Mouse (Mus musculus): ENCODE measurements around the gene Fgf14. TPM values are rescaled to one million over a fixed set of nuclear protein-coding genes. Genes with fewer than 3 reads are reported as not detected.
"Not testable (repeated sequence)": the region's sequence is repeated elsewhere in the genome, so short reads cannot be mapped to it uniquely, and the experiment has no call there.

Fgf14 gene
- polyA plus RNA-seq, 1 experiment from 2014 or later, result 31.9 TPM

DNA sequence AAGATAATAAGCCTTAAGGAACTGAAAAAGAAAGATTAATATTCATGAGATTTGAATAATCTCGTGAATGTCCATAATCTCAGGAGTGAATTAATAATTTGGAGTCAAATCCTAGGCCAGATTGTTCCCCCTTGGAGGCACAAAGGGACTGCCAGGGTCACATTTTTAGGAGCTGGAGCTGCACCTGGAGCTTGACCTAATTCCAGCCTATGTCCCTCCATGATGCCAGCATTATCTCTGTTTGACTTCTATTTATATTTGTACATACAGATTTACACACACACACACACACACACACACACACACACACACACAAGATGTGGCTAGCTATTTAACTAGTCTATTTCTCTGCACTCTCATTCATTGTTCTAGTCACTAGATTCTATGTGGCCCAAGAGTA, 100.4 kb downstream of the Fgf14 start:
- no peak overlapping the region for H3K9ac ChIP-seq
- no peak overlapping the region for H3K4me3 ChIP-seq
- H3K9me3 ChIP-seq, result no peaks in the 10 kb centered on the region
- H3K4me2 ChIP-seq, result no peak overlapping the region
- no peak overlapping the region for H3K27ac ChIP-seq (replicated peaks)
- no peaks in the 10 kb centered on the region for H3K4me1 ChIP-seq (replicated peaks)
- no peaks in the 10 kb centered on the region for H3K27me3 ChIP-seq
- ATAC-seq (ENCODE audit: low FRiP score, low read depth), result no peak
- 73% methylated on average over 1 of the region's 1 CpGs for WGBS
- no peaks in the 10 kb centered on the region for H3K36me3 ChIP-seq

GRCm38 (mm10) chr14:124575130-124575885, 101.6 kb downstream of the Fgf14 start:
- no peak overlapping the region for H3K9ac ChIP-seq
- no peaks in the 10 kb centered on the region for H3K4me1 ChIP-seq (replicated peaks)
- H3K27ac ChIP-seq (replicated peaks), result no peak overlapping the region
- H3K9me3 ChIP-seq, result no peaks in the 10 kb centered on the region
- WGBS, result 83% methylated on average over 1 of the region's 1 CpGs
- no peak for ATAC-seq (ENCODE audit: low FRiP score, low read depth)
- no peak overlapping the region for H3K4me2 ChIP-seq
- no peaks in the 10 kb centered on the region for H3K27me3 ChIP-seq
- no peaks in the 10 kb centered on the region for H3K36me3 ChIP-seq
- no peak overlapping the region for H3K4me3 ChIP-seq

GRCm38 (mm10) chr14:124566445-124566844, 110.5 kb downstream of the Fgf14 start:
- no peak for ATAC-seq (ENCODE audit: low FRiP score, low read depth)
- 81% methylated on average over 1 of the region's 1 CpGs for WGBS
- H3K27me3 ChIP-seq, result no peaks in the 10 kb centered on the region
- H3K4me3 ChIP-seq, result no peak overlapping the region
- H3K4me2 ChIP-seq, result no peak overlapping the region
- no peak overlapping the region for H3K27ac ChIP-seq (replicated peaks)
- no peaks in the 10 kb centered on the region for H3K4me1 ChIP-seq (replicated peaks)
- H3K9me3 ChIP-seq, result no peaks in the 10 kb centered on the region
- H3K36me3 ChIP-seq, result no peaks in the 10 kb centered on the region
- H3K9ac ChIP-seq, result no peak overlapping the region

GRCm38 (mm10) chr14:124561544-124561943, 115.4 kb downstream of the Fgf14 start:
- Histone ChIP-seq H3K36me3 (no peaks in the 10 kb centered on the region), H3K27me3 (no peaks in the 10 kb centered on the region), H3K9ac (no peak overlapping the region), H3K4me3 (no peak overlapping the region), H3K4me1 (replicated peaks) (no peaks in the 10 kb centered on the region), H3K27ac (replicated peaks) (no peak overlapping the region), H3K9me3 (no peaks in the 10 kb centered on the region), H3K4me2 (no peak overlapping the region)
- ATAC-seq (ENCODE audit: low FRiP score, low read depth), result no peak
- WGBS, result 69% methylated on average over 4 of the region's 4 CpGs

GRCm38 (mm10) chr14:124536106-124536505, 140.8 kb downstream of the Fgf14 start:
- H3K9ac ChIP-seq, result no peak overlapping the region
- H3K27ac ChIP-seq (replicated peaks), result no peak overlapping the region
- H3K4me1 ChIP-seq (replicated peaks), result no peaks in the 10 kb centered on the region
- no peak for ATAC-seq (ENCODE audit: low FRiP score, low read depth)
- H3K4me3 ChIP-seq, result no peak overlapping the region
- H3K36me3 ChIP-seq, result no peaks in the 10 kb centered on the region
- no peak overlapping the region for H3K4me2 ChIP-seq
- no peaks in the 10 kb centered on the region for H3K9me3 ChIP-seq
- WGBS, result 73% methylated on average over 3 of the region's 3 CpGs
- H3K27me3 ChIP-seq, result no peaks in the 10 kb centered on the region

GRCm38 (mm10) chr14:124535376-124535775, 141.6 kb downstream of the Fgf14 start:
- not testable (repeated sequence) for H3K4me2 ChIP-seq; H3K27me3 ChIP-seq; H3K4me3 ChIP-seq; H3K4me1 ChIP-seq (replicated peaks); H3K27ac ChIP-seq (replicated peaks); ATAC-seq (ENCODE audit: low FRiP score, low read depth); H3K36me3 ChIP-seq; H3K9ac ChIP-seq; H3K9me3 ChIP-seq
- WGBS, result 78% methylated on average over 2 of the region's 2 CpGs

DNA sequence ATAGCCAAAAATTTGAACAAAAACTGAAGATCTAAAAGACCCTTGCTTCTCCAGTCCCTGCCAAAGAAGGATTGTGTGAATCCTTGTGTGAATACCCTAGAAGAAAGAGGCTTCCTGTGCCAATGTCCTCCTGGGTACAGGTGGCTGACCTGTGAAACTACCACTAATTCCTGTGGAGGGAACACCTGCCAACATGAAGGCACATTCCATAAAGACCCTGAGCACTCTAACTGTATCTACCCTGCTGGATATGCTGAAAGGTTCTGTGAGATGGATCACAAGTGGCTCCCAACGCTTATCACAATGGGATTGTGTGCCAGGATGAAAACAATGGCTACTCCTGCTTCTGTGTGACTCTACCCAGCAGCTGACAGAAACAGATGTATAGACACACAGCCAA, 144.9 kb downstream of the Fgf14 start:
- Histone ChIP-seq H3K9me3 (no peaks in the 10 kb centered on the region), H3K4me2 (no peak overlapping the region), H3K4me1 (replicated peaks) (no peaks in the 10 kb centered on the region), H3K27ac (replicated peaks) (no peak overlapping the region), H3K9ac (no peak overlapping the region), H3K36me3 (no peaks in the 10 kb centered on the region), H3K4me3 (no peak overlapping the region), H3K27me3 (no peaks in the 10 kb centered on the region)
- no peak for ATAC-seq (ENCODE audit: low FRiP score, low read depth)
- WGBS, result 82% methylated on average over 1 of the region's 1 CpGs

- WGBS, result 96% methylated on average over 1 of the region's 1 CpGs
- H3K27ac ChIP-seq (replicated peaks), result no peak overlapping the region
- no peak overlapping the region for H3K4me2 ChIP-seq
- no peaks in the 10 kb centered on the region for H3K27me3 ChIP-seq
- H3K4me3 ChIP-seq, result no peak overlapping the region
- no peak overlapping the region for H3K9ac ChIP-seq
- H3K36me3 ChIP-seq, result no peaks in the 10 kb centered on the region
- no peaks in the 10 kb centered on the region for H3K9me3 ChIP-seq
- ATAC-seq (ENCODE audit: low FRiP score, low read depth), result no peak
- no peaks in the 10 kb centered on the region for H3K4me1 ChIP-seq (replicated peaks)
Observed at GRCm38 (mm10) chr14:124512009-124512408, 164.9 kb downstream of the Fgf14 start.

DNA sequence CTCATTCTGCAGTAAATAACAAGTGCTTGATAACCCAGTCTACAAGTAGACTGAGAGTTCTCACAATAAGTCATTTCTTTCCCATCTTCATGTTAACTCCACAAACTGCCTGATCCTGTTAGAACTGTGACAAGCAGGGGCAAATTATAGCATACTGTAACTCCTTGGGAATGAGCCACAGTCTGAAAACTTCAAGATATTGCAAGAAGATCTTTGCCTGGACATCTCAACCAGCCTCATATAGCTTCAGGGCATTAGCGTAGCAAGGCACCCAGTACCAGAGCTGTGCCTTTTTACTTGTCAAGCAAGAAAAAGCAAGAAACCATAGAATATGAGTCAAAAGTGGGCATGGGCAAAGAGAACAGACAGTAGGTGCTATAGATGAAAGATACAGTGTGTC, 188.0 kb downstream of the Fgf14 start:
- no peaks in the 10 kb centered on the region for H3K4me1 ChIP-seq (replicated peaks)
- no peaks in the 10 kb centered on the region for H3K27me3 ChIP-seq
- H3K9me3 ChIP-seq, result no peaks in the 10 kb centered on the region
- H3K9ac ChIP-seq, result no peak overlapping the region
- H3K27ac ChIP-seq (replicated peaks), result no peak overlapping the region
- WGBS, result 100% methylated on average over 1 of the region's 1 CpGs
- no peak for ATAC-seq (ENCODE audit: low FRiP score, low read depth)
- no peaks in the 10 kb centered on the region for H3K36me3 ChIP-seq
- no peak overlapping the region for H3K4me2 ChIP-seq
- H3K4me3 ChIP-seq, result no peak overlapping the region

DNA sequence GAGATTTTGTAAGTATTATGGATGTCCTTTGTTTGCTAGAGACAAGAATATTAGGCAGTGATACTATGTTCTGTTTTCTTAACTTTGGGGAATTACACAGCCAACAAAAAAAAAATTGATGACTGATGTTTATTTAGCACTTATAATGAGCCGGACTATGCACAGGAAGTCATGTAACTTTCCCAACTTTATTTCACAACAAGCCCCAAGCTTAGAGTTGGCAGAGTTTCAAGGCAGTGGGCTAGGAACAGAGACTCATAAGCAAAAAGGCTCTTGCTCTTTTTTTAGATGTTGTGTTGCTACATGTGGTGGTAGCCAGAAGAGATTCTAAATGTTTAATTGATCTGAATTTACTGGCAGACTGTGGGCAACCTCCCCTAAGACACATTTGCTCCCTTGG, 191.7 kb downstream of the Fgf14 start:
- ATAC-seq (ENCODE audit: low FRiP score, low read depth), result no peak
- no peak overlapping the region for H3K4me2 ChIP-seq
- H3K9ac ChIP-seq, result no peak overlapping the region
- no peak overlapping the region for H3K4me3 ChIP-seq
- no peaks in the 10 kb centered on the region for H3K4me1 ChIP-seq (replicated peaks)
- no peak overlapping the region for H3K27ac ChIP-seq (replicated peaks)
- H3K9me3 ChIP-seq, result no peaks in the 10 kb centered on the region
- 83% methylated on average over 1 of the region's 1 CpGs for WGBS
- H3K36me3 ChIP-seq, result no peaks in the 10 kb centered on the region
- no peaks in the 10 kb centered on the region for H3K27me3 ChIP-seq

- no peaks in the 10 kb centered on the region for H3K9me3 ChIP-seq
- no peaks in the 10 kb centered on the region for H3K27me3 ChIP-seq
- no peak overlapping the region for H3K4me3 ChIP-seq
- WGBS, result 78% methylated on average over 2 of the region's 2 CpGs
- H3K27ac ChIP-seq (replicated peaks), result no peak overlapping the region
- H3K4me1 ChIP-seq (replicated peaks), result no peaks in the 10 kb centered on the region
- no peak overlapping the region for H3K9ac ChIP-seq
- no peak overlapping the region for H3K4me2 ChIP-seq
- no peak for ATAC-seq (ENCODE audit: low FRiP score, low read depth)
- no peaks in the 10 kb centered on the region for H3K36me3 ChIP-seq
Observed at GRCm38 (mm10) chr14:124474066-124474667, 202.8 kb downstream of the Fgf14 start.

- 77% methylated on average over 2 of the region's 2 CpGs for WGBS
Observed at GRCm38 (mm10) chr14:124470909-124471308, 206.0 kb downstream of the Fgf14 start.

DNA sequence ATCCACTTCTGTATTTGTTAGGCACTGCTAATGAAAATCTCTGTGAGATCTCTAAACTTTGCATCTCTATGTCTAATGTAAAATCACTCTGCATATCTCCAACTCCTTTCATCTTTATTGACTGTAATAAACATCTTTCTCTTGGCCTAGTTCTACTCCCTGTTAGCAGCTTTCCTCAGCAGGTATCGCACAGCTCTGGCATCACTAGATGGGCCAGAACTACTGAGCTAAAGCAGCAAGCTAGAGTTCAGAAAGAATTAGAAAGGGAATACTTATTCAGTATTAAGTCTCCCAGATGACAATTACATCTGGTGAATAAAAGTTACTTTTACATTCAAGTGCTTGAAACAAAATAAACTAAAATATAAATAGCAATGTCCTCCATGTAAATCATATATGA, 221.8 kb downstream of the Fgf14 start:
- no peaks in the 10 kb centered on the region for H3K9me3 ChIP-seq
- H3K9ac ChIP-seq, result no peak overlapping the region
- no peak overlapping the region for H3K27ac ChIP-seq (replicated peaks)
- no peak overlapping the region for H3K4me2 ChIP-seq
- H3K4me1 ChIP-seq (replicated peaks), result no peaks in the 10 kb centered on the region
- H3K4me3 ChIP-seq, result no peak overlapping the region
- H3K27me3 ChIP-seq, result no peaks in the 10 kb centered on the region
- 95% methylated on average over 1 of the region's 1 CpGs for WGBS
- ATAC-seq (ENCODE audit: low FRiP score, low read depth), result no peak
- H3K36me3 ChIP-seq, result no peaks in the 10 kb centered on the region

More at GRCm38 (mm10) chr14:124470909-124471308, 206.0 kb downstream of the Fgf14 start:
- Histone ChIP-seq H3K27me3 (no peaks in the 10 kb centered on the region), H3K9ac (no peak overlapping the region), H3K4me2 (no peak overlapping the region), H3K27ac (replicated peaks) (no peak overlapping the region), H3K36me3 (no peaks in the 10 kb centered on the region), H3K4me1 (replicated peaks) (no peaks in the 10 kb centered on the region), H3K9me3 (no peaks in the 10 kb centered on the region), H3K4me3 (no peak overlapping the region)
- no peak for ATAC-seq (ENCODE audit: low FRiP score, low read depth)
